Mouse (Mus musculus): ENCODE data around the gene Fbxl17. TPM values are rescaled to one million over a fixed set of nuclear protein-coding genes. Genes with fewer than 3 reads are reported as not detected.

Gene Fbxl17
- polyA plus RNA-seq, 1 experiment from 2014 or later: 11.1 TPM

- H3K4me2 ChIP-seq: no peak overlapping the region
- ATAC-seq (replicated peaks; ENCODE audit: insufficient number of reproducible peaks, insufficient read depth, low FRiP score, low read depth): no peak
- no peak overlapping the region for H3K9ac ChIP-seq
- H3K36me3 ChIP-seq: no peaks in the 10 kb centered on the region
- no peaks in the 10 kb centered on the region for H3K4me1 ChIP-seq (replicated peaks)
- WGBS: 85% methylated on average over 3 of the region's 3 CpGs
- no peaks in the 10 kb centered on the region for H3K27me3 ChIP-seq
- H3K27ac ChIP-seq: no peak overlapping the region
- H3K9me3 ChIP-seq (replicated peaks): no peaks in the 10 kb centered on the region
- H3K4me3 ChIP-seq: no peak overlapping the region
Measured at GRCm38 (mm10) chr17:63356202-63356601, 143.6 kb downstream of the Fbxl17 start.

GRCm38 (mm10) chr17:63352634-63353195, 147.1 kb downstream of the Fbxl17 start:
- H3K9me3 ChIP-seq (replicated peaks): no peaks in the 10 kb centered on the region
- ATAC-seq (replicated peaks; ENCODE audit: insufficient number of reproducible peaks, insufficient read depth, low FRiP score, low read depth): no peak
- 91% methylated on average over 6 of the region's 6 CpGs for WGBS
- H3K9ac ChIP-seq: no peak overlapping the region
- no peak overlapping the region for H3K4me2 ChIP-seq
- H3K4me1 ChIP-seq (replicated peaks): no peaks in the 10 kb centered on the region
- no peak overlapping the region for H3K4me3 ChIP-seq
- H3K36me3 ChIP-seq: no peaks in the 10 kb centered on the region; the same call in 1 of the 2 replicates
- no peaks in the 10 kb centered on the region for H3K27me3 ChIP-seq
- no peak overlapping the region for H3K27ac ChIP-seq

- H3K4me2 ChIP-seq: no peak overlapping the region
- ATAC-seq (replicated peaks; ENCODE audit: insufficient number of reproducible peaks, insufficient read depth, low FRiP score, low read depth): no peak
Measured at GRCm38 (mm10) chr17:63351682-63352081, 148.1 kb downstream of the Fbxl17 start.

GRCm38 (mm10) chr17:63350876-63351509, 148.8 kb downstream of the Fbxl17 start:
- Histone ChIP-seq H3K4me1 (replicated peaks) (no peaks in the 10 kb centered on the region), H3K27me3 (no peaks in the 10 kb centered on the region), H3K36me3 (no peaks in the 10 kb centered on the region; the same call in 1 of the 2 replicates), H3K4me2 (no peak overlapping the region), H3K9me3 (replicated peaks) (no peaks in the 10 kb centered on the region), H3K27ac (no peak overlapping the region), H3K9ac (no peak overlapping the region), H3K4me3 (no peak overlapping the region)
- 80% methylated on average over 4 of the region's 4 CpGs for WGBS
- ATAC-seq (replicated peaks; ENCODE audit: insufficient number of reproducible peaks, insufficient read depth, low FRiP score, low read depth): no peak

More at GRCm38 (mm10) chr17:63351682-63352081, 148.1 kb downstream of the Fbxl17 start:
- Histone ChIP-seq H3K27ac (no peak overlapping the region), H3K4me3 (no peak overlapping the region), H3K36me3 (no peaks in the 10 kb centered on the region; the same call in 1 of the 2 replicates), H3K9me3 (replicated peaks) (no peaks in the 10 kb centered on the region), H3K27me3 (no peaks in the 10 kb centered on the region), H3K9ac (no peak overlapping the region), H3K4me1 (replicated peaks) (no peaks in the 10 kb centered on the region)
- 81% methylated on average over 2 of the region's 2 CpGs for WGBS

- Histone ChIP-seq H3K36me3 (no peaks in the 10 kb centered on the region; the same call in 1 of the 2 replicates), H3K27me3 (no peaks in the 10 kb centered on the region), H3K9ac (no peak overlapping the region), H3K4me3 (no peak overlapping the region), H3K27ac (no peak overlapping the region), H3K9me3 (replicated peaks) (no peaks in the 10 kb centered on the region), H3K4me2 (no peak overlapping the region), H3K4me1 (replicated peaks) (0 out of 2 replicates have a peak, but pooled peaks cover 3% of the 10 kb centered on the region)
- WGBS: 70% methylated on average over 5 of the region's 5 CpGs
- no peak for ATAC-seq (replicated peaks; ENCODE audit: insufficient number of reproducible peaks, insufficient read depth, low FRiP score, low read depth)
Measured at GRCm38 (mm10) chr17:63344101-63344500, 155.7 kb downstream of the Fbxl17 start.

GRCm38 (mm10) chr17:63343076-63343475, 156.7 kb downstream of the Fbxl17 start:
- no peaks in the 10 kb centered on the region for H3K9me3 ChIP-seq (replicated peaks)
- H3K4me2 ChIP-seq: no peak overlapping the region
- no peak overlapping the region for H3K27ac ChIP-seq
- no peak overlapping the region for H3K4me3 ChIP-seq
- H3K27me3 ChIP-seq: no peaks in the 10 kb centered on the region
- ATAC-seq (replicated peaks; ENCODE audit: insufficient number of reproducible peaks, insufficient read depth, low FRiP score, low read depth): no peak
- no peaks in the 10 kb centered on the region; the same call in 1 of the 2 replicates for H3K36me3 ChIP-seq
- WGBS: 85% methylated on average over 4 of the region's 4 CpGs
- no peak overlapping the region for H3K9ac ChIP-seq
- 0 out of 2 replicates have a peak, but pooled peaks cover 3% of the 10 kb centered on the region for H3K4me1 ChIP-seq (replicated peaks)

GRCm38 (mm10) chr17:63342440-63342839, 157.4 kb downstream of the Fbxl17 start:
- H3K4me2 ChIP-seq: no peak overlapping the region
- ATAC-seq (replicated peaks; ENCODE audit: insufficient number of reproducible peaks, insufficient read depth, low FRiP score, low read depth): no peak
- H3K4me1 ChIP-seq (replicated peaks): 0 out of 2 replicates have a peak, but pooled peaks cover 3% of the 10 kb centered on the region
- 83% methylated on average over 11 of the region's 11 CpGs for WGBS
- no peaks in the 10 kb centered on the region for H3K27me3 ChIP-seq
- no peaks in the 10 kb centered on the region for H3K36me3 ChIP-seq
- H3K9me3 ChIP-seq (replicated peaks): no peaks in the 10 kb centered on the region
- no peak overlapping the region for H3K9ac ChIP-seq
- H3K27ac ChIP-seq: no peak overlapping the region
- no peak overlapping the region for H3K4me3 ChIP-seq

GRCm38 (mm10) chr17:63341203-63341602, 158.6 kb downstream of the Fbxl17 start:
- no peak for ATAC-seq (replicated peaks; ENCODE audit: insufficient number of reproducible peaks, insufficient read depth, low FRiP score, low read depth)
- H3K4me3 ChIP-seq: no peak overlapping the region
- no peaks in the 10 kb centered on the region for H3K36me3 ChIP-seq
- H3K4me1 ChIP-seq (replicated peaks): 0 out of 2 replicates have a peak, but pooled peaks cover 3% of the 10 kb centered on the region
- H3K27ac ChIP-seq: no peak overlapping the region
- no peak overlapping the region for H3K9ac ChIP-seq
- no peaks in the 10 kb centered on the region for H3K9me3 ChIP-seq (replicated peaks)
- no peaks in the 10 kb centered on the region for H3K27me3 ChIP-seq
- H3K4me2 ChIP-seq: no peak overlapping the region
- WGBS: 83% methylated on average over 3 of the region's 3 CpGs

- no peaks in the 10 kb centered on the region for H3K27me3 ChIP-seq
- peaks cover 7% of the 10 kb centered on the region; the same call in 1 of the 2 replicates for H3K4me1 ChIP-seq (replicated peaks)
- no peak overlapping the region for H3K27ac ChIP-seq
- no peak overlapping the region for H3K9ac ChIP-seq
- H3K4me2 ChIP-seq: no peak overlapping the region
- no peaks in the 10 kb centered on the region for H3K9me3 ChIP-seq (replicated peaks)
- no peaks in the 10 kb centered on the region for H3K36me3 ChIP-seq
- no peak overlapping the region for H3K4me3 ChIP-seq
- 41% methylated on average over 2 of the region's 2 CpGs for WGBS
- no peak for ATAC-seq (replicated peaks; ENCODE audit: insufficient number of reproducible peaks, insufficient read depth, low FRiP score, low read depth)
Measured at GRCm38 (mm10) chr17:63328888-63329287, 170.9 kb downstream of the Fbxl17 start.

GRCm38 (mm10) chr17:63326227-63326626, 173.6 kb downstream of the Fbxl17 start:
- H3K4me1 ChIP-seq (replicated peaks): peaks cover 5% of the 10 kb centered on the region; the same call in 1 of the 2 replicates

GRCm38 (mm10) chr17:63324672-63325071, 175.1 kb downstream of the Fbxl17 start:
- Histone ChIP-seq H3K9ac (no peak overlapping the region), H3K4me3 (no peak overlapping the region), H3K9me3 (replicated peaks) (no peaks in the 10 kb centered on the region), H3K4me1 (replicated peaks) (peaks cover 5% of the 10 kb centered on the region), H3K27ac (no peak overlapping the region), H3K4me2 (no peak overlapping the region), H3K36me3 (no peaks in the 10 kb centered on the region), H3K27me3 (no peaks in the 10 kb centered on the region)
- 79% methylated on average over 2 of the region's 2 CpGs for WGBS
- no peak for ATAC-seq (replicated peaks; ENCODE audit: insufficient number of reproducible peaks, insufficient read depth, low FRiP score, low read depth)

More at GRCm38 (mm10) chr17:63326227-63326626, 173.6 kb downstream of the Fbxl17 start:
- no peaks in the 10 kb centered on the region for H3K27me3 ChIP-seq
- no peak for ATAC-seq (replicated peaks; ENCODE audit: insufficient number of reproducible peaks, insufficient read depth, low FRiP score, low read depth)
- H3K36me3 ChIP-seq: no peaks in the 10 kb centered on the region
- H3K9ac ChIP-seq: no peak overlapping the region
- no peak overlapping the region for H3K4me3 ChIP-seq
- H3K27ac ChIP-seq: no peak overlapping the region
- 69% methylated on average over 5 of the region's 5 CpGs for WGBS
- no peaks in the 10 kb centered on the region for H3K9me3 ChIP-seq (replicated peaks)
- no peak overlapping the region for H3K4me2 ChIP-seq

GRCm38 (mm10) chr17:63324039-63324438, 175.8 kb downstream of the Fbxl17 start:
- H3K4me3 ChIP-seq: no peak overlapping the region
- WGBS: 27% methylated on average over 2 of the region's 2 CpGs
- ATAC-seq (replicated peaks; ENCODE audit: insufficient number of reproducible peaks, insufficient read depth, low FRiP score, low read depth): no peak

More at GRCm38 (mm10) chr17:63324039-63324438, 175.8 kb downstream of the Fbxl17 start:
- H3K27ac ChIP-seq: no peak overlapping the region
- no peaks in the 10 kb centered on the region for H3K27me3 ChIP-seq
- H3K9ac ChIP-seq: no peak overlapping the region
- no peaks in the 10 kb centered on the region for H3K9me3 ChIP-seq (replicated peaks)
- H3K36me3 ChIP-seq: no peaks in the 10 kb centered on the region
- H3K4me2 ChIP-seq: no peak overlapping the region
- peaks cover 5% of the 10 kb centered on the region for H3K4me1 ChIP-seq (replicated peaks)
